Mouse (Mus musculus): Measurements from ENCODE around the gene Tril.

GRCm38 (mm10) chr6:53795078-53795477, 25.6 kb downstream of the Tril start:
- no peak for TF ChIP-seq CTCF (IDR thresholded peaks at IDR 0.05; ENCODE audit: low read depth, low read length)
- TF ChIP-seq POLR2AphosphoS5 (IDR thresholded peaks at IDR 0.05; ENCODE audit: insufficient replicate concordance, low read depth, low read length): no peak
- TF ChIP-seq TAL1 (conservative IDR thresholded peaks at IDR 0.05; ENCODE audit: low read depth, low read length): no peak
- no peak for TF ChIP-seq GATA2 (IDR thresholded peaks at IDR 0.05; ENCODE audit: borderline replicate concordance, low read depth, low read length)
- TF ChIP-seq GATA1 (IDR thresholded peaks at IDR 0.05; ENCODE audit: borderline replicate concordance, low read length): no peak

All from G1E (cell line).